Mouse (Mus musculus): ENCODE measurements around the gene Sh3bp5.

The Sh3bp5 gene

DNA sequence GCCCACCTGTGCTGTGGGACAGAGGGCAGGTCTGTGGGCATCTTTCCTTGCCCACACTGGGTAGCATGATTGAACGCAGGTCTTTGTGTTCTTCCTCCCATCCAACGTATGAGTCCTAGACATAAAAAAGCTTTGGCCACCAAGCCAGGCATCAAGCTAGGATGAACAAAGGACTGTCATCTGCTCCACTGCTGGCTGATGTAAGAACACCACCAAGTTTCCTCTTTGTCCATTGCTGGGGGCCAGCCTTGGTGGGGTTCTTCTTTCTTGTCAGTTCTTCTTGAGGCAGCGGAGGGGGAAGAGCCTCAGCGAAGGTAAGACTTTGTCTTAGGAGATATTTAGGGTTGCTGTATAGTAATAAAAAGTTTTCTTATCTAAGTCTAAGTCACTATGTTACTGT, 104.9 kb downstream of the Sh3bp5 start:
- no peak for DNase-seq

GRCm38 (mm10) chr14:31329741-31330140, 106.1 kb downstream of the Sh3bp5 start:
- DNase-seq = no peak

- no peak for DNase-seq
These were observed 108.2 kb downstream of the Sh3bp5 start for GRCm38 (mm10) chr14:31327681-31328080.

DNA sequence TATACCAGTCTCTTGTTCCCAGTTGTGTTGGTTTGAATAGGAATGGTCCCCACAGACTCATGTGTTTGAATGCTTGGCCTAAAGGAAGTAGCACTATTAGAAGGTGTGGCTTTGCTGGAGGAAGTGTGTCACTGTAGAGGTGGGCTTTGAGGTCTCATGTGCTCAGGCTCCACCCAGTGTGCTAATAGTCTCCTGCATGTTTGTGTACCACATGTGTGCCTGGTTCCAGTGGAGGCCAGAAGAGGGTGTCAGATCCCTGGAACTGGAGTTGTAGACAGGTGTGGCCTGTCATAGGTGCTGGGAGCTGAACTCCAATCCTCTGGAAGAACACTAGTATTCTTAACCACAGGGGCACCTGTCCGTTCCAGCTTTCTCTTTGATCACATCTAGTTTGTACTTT, 108.7 kb downstream of the Sh3bp5 start:
- no peak for DNase-seq

- DNase-seq = no peak
These were observed 109.1 kb downstream of the Sh3bp5 start for GRCm38 (mm10) chr14:31326770-31327169.

- no peak for DNase-seq
These were observed 110.3 kb downstream of the Sh3bp5 start for GRCm38 (mm10) chr14:31325551-31325950.

GRCm38 (mm10) chr14:31324851-31325250, 111.0 kb downstream of the Sh3bp5 start:
- no peak for DNase-seq

DNA sequence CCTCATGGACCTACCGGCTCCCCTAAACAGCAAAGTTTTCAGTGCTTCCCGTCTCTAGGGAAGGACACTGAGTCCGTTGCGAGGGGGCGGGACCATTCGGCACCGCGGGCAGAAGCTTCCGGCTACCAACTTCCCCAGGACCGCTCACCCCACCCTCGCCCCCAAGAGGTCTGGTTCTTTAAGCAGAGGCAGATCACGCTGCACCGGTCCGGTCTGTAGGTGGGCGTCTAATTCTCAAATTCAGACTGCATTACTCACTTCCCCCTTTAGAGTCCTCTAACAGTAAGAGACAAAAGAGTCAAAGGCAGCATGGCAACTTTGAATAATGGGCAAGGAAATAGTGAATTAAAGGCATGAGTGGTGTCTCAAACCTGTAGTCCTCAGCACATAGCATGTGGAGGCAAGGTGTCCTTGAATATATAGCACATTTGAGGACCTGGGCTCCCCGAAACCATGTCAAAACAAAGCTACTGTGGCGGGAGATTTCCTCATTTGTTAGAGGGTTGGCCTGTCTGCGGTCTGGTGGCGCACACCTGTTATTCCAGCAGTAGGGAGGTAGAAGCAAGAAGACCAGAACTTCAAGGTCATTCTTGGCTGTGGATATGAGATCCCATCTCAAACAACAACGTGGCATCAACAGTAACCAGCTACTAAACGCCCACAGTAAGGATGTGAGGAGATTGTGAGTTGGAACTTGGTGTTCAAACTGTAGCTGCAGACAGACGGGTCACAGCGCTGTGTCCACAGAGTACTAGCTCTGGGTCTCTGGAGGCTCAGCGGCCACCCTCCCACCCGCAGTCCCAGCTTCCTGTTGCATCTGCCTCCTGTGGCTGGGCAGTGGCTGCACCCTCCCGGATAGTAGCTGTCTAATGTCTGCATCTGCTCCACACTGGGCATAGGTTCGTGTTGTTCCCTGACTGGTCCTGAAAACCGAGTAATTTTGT, 111.8 kb downstream of the Sh3bp5 start, which contains the start of gene Dnah1:
Dnah1 (minus strand) TSS at position 48 of the 944 bp plus-strand sequence.
- DNase-seq = peak; percentile 61

- DNase-seq = no peak
These were observed 112.7 kb downstream of the Sh3bp5 start for GRCm38 (mm10) chr14:31323189-31323588.

- no peak for DNase-seq
These were observed 113.7 kb downstream of the Sh3bp5 start for GRCm38 (mm10) chr14:31322191-31322590.

GRCm38 (mm10) chr14:31321181-31321580, 114.7 kb downstream of the Sh3bp5 start:
- no peak for DNase-seq

DNA sequence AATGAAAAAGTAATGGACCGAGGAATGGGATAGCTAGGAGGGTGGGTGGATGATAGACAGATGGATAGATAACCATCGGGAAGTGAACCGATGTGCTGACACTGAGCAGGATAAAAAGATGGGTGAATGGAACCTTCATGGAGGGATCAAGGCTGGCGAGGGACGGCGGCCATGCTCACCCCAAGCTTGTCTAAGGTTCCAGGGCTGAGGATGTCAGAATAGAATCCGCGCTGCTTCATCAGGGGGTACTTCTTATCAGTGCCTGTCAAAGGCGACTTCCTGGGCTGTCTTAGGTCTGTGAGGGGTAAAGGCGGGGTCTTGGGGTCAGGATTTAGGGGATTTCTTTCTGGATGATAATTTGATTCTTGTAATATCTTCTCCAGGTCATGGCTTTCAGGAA, 116.3 kb downstream of the Sh3bp5 start:
- DNase-seq = no peak

- no peak for DNase-seq
These were observed 118.1 kb downstream of the Sh3bp5 start for GRCm38 (mm10) chr14:31317754-31318153.

DNA sequence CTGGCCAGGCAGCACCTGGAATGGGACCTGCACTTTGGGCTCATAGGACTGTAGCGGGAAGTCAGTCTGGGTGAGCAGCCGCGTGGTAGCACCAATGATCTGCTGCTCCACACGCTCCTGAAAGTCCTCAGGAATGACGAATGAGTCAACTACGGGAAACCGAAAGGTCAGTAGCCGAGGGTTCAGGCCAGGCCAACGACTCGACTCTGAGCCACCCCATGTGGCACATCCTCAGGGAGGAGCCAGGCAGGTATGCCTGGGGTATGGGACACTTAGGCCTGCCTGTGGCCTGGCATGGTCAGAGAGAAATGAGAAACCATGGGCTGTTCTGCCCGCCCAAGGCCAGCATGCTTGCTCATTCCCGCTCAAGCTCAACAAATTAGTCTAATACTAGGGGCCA, 119.3 kb downstream of the Sh3bp5 start:
- DNase-seq = no peak

DNA sequence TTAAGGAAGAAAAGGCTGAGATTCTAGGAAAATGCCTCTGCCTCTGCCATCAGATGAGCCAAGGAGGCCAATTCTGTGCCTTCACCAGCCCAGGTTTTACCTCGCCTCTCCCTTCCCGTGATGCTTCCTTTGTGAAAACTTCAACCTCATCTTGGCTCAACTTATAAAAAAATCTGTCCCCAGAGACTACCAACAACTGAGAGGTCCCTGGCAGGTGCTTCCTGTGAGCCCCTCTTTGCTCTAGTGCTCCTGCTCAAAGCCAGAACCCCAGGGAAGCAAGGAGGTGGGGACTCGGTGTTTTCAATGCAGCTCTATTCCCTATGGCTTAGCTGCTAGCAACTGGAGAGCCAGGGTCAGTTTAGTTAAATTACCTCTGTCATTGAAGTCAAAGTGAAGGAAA, 122.7 kb downstream of the Sh3bp5 start:
- DNase-seq = no peak
